Mouse (Mus musculus) stomach, postnatal 0 days (tissue): ENCODE measurements at regions not wholly inside any gene's neighbourhood (a gene's known extent, or its start where the extent isn't known, plus 50 kb on each side); places are given as distances from the start of the nearest gene placed in this dataset.

Experiments used
- CTCF ChIP-seq: IDR thresholded peaks from 2 replicates; pipeline ENCODE4 v1.5.1; 2016; ENCODE audit warnings: antibody characterized with exemption, low read depth, mild to moderate bottlenecking, moderate library complexity
- EP300 ChIP-seq: optimal IDR thresholded peaks from 2 replicates; pipeline ENCODE3; 2016; ENCODE audit warnings: antibody characterized with exemption

- TF ChIP-seq CTCF, result no peak
- TF ChIP-seq EP300, result no peak
These were observed 176.4 kb downstream of the Gm10295 start for GRCm38 (mm10) chr7:71174871-71175270.
